Mouse (Mus musculus): ENCODE measurements around the gene Gm28308.

Gm28308 gene

DNA sequence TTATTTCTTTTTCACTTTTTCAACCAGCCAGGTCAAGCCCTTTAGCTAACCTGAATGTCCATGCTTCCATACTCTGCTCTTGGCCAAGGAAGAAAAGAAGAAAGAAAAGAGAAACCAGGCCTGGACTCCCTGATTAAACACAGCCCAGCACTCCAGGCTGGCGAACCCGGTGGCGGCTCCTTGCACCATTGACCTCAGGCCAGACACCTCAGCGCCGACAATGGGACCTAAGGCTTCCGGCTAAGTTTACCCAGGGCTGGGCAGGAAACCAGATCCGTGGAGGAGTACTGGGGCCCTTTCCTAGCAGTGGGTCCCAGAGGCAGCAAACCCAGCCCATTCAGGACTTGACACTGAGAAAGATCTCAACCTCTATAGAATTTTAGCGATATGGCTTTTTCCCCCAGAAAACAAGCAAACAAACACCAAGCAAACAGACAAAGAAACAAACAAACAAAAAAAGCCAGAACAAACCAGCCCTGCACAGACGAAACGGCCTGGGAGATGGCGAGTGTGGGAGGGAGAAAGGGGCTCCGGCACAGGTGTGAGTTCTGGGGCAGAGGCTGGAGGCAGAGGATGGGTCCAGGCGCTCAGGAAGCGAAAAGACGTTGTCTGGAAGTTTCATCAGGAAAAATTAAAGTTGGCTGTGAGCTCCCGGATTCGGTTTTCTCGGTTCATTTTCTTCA is 18.9 kb upstream of the Gm28308 start:
- DNase-seq (ENCODE audit: low spot score) = no peak

DNA sequence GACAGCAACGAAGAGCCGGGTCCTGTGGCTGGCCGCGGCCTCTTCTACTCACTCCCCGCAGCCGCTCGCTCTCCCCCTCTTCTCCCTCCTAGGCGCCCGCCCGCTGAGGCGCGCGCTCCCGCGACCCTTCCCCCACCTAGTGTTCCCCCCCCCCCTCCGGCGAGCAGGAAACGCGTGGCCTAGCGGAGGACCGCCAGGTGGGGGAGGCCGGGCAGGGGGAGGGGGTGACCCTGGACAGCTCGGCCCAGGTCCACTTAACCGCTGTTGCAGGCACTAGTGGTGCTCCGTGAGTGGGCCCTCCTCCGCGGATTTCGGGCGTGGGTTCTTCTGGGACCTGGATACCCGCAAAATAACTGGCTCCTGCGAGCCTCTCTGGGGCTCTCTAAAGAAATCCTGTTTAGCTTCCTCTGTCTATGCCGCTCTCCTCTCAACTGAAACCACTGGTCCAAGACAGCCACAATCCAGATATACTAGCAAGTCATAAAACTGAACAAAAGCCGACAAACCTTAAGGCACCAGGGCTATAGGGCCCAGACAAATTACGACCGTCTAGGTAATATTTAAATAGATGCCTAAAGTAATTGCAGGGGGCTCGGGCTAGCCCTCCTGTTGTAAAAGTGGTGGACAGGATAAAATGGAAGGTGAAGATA is 17.5 kb upstream of the Gm28308 start, which contains the start of gene Hoxa9:
Gene Hoxa9, minus strand, starts transcription at position 574 of the 650 bp plus-strand sequence.
- no peak for DNase-seq (ENCODE audit: low spot score)

DNA sequence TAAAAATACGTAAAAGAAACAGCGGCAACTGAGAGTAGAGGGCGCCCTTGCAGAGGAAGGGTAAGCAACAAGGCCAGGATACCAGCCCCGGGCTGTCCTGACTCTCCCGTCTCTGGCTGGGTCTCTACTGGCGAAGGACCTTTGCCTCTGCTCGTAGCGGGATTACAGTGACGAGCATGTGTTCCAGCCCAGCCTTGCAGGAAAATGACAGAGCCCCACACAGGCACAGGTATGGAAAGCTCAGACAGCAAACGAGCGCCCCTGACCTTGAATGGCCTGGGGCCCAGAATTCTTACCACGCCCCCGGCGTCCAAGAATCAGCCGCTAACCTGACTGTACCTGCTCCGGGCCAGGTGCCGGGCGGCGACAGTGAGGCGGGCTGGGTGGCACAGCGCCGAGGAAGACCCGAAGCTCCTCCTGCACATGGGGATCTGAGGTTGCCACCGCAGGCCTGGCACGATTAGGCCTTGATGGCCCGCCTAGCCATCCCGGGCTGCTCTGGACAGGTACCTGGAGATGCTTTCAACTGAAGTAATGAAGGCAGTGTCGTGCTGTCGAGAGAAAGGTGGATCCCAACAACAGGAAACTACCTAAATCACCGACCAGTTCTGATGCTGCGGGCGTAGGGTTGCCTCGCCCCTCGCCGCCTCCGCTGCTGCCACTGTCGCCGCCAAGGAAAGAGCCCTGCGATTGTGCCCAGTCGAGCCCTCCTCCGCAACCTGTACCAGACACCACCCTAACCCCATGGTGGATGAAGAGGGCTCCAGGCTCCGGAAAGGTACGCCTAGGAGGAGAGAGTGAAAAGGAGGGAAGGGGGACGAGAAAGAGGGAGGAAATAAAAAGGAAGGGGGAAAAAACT is 16.6 kb upstream of the Gm28308 start:
- no peak for DNase-seq (ENCODE audit: low spot score)

DNA sequence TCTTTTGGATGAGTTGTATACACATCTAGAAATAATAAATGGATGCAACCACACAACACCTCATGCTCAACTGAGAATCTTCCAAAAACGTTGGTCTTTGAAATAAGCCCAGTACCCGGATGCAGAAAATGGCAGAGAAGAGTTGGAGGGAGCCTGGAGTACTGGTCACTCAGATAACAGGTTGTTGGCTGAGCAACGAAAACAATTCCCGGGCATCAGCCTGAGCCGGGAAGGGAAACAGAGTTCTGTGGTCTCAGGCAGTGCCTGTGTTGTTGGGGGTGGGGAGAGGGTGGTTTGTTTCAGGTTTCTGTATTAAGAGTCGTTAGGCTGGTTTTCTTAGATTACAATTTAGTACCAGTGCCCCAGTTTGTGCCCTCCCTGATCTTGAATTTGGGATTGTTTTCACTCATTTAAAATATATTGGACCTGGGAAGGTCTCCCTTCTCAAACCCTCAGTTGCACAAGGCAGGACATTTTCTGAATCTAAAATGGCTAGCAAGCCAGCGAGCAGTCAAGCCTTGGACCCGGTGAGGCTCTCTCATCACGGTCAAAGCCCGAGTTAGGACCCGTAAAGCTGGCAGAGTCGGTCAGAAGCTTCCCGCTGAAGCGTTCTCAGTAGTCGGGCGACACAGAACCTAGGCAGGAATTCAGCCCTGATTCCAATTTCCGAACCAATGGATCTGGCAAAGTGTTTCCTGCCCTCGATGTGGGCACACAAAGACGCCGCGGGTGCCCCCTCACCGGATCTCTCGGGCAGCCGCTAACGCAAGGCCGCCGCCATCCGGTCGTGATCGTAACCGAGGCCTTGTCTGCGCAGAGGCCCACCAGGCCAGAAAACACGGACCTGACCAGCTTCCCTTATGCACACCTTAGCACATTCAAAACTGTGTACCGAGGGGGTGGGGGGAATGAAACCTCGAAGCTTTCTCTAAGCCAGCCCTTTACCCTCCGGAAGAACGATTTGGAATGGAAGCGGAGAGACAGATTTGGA is 15.6 kb upstream of the Gm28308 start:
- DNase-seq (ENCODE audit: low spot score) = no peak

DNA sequence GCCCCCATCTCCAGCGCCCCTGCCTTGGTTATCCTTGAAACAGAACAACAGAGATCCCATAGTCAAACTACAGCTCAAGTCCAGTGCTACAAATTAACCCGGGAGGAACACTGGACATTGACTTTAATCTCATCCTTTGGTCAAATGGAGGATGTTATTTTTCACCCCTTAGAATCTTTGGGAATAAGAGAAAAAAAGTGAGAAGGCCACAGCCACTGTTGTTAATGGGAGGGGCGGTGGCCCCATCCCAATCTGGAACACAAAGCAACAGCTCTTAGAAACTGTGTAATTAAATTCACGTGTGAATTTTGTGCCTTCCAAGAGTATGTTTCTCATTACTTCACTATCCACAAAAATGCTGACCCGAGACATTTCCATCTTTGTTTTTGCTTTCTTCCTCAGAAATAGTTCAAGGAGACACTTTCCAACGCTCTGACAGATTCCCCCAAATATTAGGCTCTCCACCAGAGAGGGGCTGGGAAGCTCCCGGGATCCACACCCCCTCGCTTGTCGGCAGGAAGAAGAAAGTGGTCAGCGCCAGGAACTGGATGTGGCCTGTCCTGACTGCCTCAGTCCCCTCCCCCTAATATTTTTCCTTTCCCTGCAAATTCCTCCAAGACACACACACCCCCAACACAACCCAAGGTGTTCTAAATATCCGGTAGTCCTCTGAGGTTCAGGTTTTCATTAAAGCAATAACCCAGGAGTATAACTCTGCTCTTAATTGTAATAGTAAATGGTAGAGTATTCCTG is 14.5 kb upstream of the Gm28308 start:
- DNase-seq (ENCODE audit: low spot score) = no peak

DNA sequence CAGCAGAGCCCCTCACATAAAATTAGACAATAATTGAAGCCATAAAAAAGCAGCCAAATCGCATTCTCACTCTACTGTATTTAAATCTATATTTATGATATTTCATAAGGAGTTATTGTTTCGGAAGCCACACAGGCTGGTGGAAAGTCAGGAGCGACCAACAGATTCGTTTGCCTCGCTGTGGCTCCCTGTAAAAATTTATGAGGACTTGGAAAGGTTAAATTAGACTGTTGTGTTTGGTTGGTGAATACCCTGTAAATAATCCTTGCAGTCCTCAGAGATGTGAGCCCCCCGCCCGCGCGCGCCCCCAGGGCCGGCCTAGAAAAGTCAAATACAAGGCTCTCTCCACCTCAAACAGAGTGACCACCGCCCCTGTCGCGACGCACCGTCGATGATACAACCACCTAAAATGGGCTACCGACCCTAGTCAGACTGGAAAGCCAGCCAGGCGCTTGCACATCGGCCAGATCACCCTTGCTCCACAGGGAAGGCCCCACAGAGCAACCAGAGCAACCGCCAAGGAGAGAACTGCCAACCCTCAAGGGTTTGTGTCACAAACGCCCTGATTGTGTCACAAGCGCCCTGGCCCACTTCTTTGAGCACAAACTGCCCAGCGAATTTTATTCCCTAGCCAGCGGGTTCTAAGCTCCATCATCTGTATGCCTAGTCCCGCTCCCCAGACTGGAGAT is 13.6 kb upstream of the Gm28308 start:
- DNase-seq (ENCODE audit: low spot score) = no peak

DNA sequence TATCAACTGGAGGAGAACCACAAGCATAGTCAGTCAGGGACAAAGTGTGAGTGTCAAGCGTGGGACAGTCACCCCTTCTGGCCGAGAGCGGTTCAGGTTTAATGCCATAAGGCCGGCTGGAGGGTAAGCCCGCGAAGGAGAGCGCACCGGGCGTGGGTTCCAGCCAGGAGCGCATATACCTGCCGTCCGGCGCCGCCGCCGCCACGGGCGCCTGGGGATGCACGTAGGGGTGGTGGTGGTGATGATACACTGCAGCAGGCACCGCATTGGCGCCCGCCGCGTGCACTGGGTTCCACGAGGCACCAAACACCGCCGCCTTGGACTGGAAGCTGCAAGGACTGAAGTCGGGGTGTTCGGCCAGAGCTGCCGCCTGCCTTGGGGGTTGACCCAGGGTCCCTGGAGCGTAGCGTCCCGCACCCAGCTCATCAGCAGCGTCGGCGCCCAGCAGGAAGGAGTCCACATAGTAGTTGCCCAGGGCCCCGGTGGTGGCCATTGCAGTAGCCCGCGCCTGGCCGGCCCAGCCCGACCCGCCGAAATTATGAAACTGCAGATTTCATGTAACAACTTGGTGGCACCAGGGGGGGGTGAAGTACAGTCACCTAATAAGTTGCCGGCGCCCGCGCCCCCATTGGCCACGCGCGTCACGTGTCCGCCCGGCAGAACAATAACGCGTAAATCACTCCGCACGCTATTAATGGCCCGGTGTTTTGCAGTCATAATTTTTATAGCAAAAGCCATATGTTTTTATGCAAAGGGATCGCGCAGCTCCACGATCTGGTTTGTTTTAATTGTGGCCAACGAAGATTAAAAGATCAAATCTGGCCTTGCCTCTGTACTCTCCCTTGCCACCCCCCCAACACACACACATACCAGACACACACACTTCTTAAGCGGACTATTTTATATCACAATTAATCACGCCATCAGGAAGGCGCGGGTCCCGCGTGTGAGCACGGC is 12.8 kb upstream of the Gm28308 start:
- no peak for DNase-seq (ENCODE audit: low spot score)

DNA sequence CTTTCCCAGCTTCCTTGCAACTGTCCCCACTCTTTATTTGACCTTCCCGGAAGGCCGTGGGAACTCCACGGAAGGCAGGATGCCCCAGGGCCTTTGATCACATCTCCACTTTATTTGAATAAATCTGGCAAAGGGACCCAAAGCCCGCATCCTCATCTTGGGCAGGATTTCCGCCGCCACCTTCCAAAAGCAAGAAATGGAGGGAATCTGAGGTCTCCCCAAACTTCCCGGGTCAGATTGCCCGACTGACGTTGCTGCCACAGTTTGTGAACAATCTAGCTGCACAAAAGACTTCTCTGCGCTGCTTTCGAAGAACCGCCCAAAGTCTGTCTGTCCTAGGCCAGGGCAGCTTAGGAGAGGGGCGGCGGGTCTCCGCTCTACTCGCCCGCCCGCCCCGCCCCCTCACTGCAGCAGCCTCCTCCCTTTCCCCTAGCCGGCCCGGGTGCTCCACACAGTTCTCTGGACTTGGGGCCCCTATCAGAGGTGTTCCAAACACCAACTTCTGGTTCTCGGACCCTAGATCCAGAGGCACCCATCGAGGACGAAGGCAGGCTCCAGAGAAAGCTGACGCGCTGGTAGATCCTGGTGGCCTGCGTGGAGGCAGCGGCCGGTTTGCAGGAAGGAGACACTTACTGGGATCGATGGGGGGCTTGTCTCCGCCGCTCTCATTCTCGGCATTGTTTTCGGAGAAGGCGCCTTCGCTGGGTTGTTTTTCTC is 11.9 kb upstream of the Gm28308 start:
- DNase-seq (ENCODE audit: low spot score) = no peak

DNA sequence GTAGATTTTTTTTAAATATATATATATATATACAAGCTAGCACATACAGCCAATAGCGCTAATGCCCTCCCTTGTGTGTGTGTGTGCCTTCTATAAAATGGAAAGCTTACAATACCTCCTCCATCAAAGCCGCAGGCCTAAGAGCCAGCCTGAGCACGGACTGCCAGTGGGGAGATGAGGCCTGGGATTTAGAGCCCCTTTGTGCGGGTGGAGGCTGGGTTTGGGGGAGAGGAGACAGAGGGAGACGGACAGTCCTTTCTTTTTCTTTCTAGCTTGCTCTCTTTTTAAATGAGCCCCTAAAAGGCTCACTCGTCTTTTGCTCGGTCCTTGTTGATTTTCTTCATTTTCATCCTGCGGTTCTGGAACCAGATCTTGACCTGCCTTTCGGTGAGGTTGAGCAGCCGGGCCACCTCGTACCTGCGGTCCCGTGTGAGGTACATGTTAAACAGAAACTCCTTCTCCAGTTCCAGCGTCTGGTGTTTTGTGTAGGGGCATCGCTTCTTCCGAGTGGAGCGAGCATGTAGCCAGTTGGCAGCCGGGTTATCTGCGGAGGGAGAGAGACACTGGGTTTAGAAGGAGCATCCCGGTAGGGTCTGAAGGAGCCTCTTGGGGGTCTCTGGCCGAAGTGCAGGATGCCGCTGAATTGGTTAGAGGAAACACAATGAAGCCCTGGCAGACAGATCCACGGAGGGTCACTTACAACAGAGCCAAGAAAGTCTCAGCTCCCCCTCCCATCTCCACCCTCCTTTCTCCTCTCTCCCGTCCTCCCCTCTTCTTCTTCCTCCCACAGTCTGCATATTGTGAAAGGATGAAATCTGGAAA is 11.0 kb upstream of the Gm28308 start:
- no peak for DNase-seq (ENCODE audit: low spot score)

DNA sequence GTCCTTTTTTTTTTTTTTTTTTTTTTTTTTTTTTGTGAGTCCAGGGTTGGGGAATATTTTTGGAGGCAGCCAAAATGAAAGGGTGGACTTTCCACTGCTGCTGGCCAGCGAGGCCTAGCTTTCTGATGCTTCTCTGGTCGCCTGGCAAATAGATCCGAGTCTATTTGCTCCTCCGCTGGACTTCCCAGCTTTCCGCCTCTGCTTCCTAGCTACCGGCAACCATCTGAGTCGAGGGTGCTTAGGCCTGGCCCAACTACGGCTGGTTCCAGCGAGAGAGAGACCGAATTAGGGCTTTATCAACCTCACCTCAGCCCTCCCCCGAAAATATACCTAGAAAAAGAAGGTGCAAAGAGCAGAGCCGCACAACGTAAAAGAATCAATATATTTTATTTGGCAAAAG is 9.6 kb upstream of the Gm28308 start:
- no peak for DNase-seq (ENCODE audit: low spot score)

DNA sequence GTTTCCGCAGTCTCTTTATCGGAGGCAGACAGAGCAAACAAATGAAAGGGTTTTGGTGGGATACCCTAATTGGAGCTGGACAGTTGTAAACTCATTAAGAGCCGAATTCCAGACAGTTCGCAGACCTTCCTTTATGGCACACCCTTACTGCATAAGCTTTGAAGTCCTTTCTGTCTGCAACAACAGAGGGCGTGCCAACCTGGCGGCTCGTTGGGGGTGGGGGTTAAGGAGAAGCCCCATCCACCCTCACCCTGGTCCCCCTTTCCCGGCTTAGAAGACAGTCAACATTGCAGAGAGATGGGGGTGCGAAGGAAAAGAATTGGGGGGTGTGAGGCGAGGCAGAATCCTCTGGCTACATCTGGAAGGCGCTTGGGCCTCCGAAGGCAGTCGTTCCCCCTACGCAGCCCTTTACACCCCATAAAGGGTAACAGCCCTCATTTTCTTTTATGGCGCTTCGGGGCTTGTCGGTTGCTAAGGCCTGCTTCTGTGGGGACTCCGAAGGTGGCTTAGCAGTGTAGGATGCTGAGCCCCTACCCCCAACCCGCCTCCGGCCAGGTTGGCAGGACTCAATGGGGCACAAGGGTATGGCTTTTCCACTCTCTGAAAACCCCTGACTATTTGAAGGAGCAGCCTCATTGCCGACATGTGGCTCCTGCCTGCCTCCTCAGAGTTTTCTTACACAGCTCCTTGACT is 9.0 kb upstream of the Gm28308 start:
- no peak for DNase-seq (ENCODE audit: low spot score)

DNA sequence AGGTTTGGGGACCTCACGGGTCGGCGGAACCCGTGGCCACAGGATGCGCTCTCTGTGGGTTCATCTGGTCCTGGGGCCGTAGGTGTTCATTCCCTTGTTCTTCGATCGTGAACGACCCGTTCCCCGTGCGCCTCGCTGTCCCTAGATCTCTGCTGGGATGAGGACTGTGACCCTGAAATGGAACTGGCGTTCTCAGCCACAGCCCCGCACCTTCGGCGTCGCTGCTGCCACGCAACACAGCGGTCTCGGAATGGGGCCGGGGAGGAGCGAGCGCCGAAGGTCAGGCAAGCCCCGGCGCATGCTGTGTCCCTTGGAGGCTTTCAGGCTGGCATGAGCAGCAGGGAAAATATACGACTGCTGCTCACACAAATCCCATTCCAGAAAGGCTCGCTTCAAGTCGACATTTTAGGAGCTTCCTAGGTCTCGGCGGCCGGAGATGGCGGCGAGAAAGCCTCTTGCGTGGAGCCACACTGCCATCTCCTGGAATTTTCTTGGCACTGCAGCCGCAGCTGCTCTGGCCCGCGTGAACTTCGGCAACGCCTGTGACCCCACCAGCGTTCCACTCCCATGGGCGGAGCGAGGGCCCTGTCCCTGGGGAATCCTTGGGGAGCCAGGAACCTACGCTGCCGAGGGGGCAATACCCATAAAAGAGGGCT is 8.3 kb upstream of the Gm28308 start, which contains the start of gene Hoxa7:
Gene Hoxa7, minus strand, starts transcription at position 518 of the 656 bp plus-strand sequence.
- peak; percentile 94 for DNase-seq (ENCODE audit: low spot score)

DNA sequence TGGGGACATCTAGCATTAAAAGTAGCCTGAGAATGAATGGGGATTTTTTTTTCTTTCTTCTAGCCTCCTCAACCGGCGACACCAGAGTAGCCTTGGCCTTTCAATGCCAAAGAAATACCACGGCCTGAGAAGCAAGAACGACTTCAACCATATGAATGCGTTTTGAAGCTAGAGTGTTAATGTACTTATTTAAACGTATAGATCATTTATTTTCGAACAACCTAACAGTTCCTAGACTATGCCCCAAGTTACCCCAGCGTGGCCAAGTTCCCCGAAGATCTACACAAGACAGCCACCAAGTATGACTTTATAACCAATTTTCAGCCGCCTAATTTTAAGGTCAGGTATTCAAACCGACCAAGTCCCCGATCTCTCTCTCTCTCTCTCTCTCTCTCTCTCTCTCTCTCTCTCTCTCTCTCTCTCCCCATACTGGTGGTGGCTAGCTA is 7.7 kb upstream of the Gm28308 start:
- DNase-seq (ENCODE audit: low spot score) = no peak

DNA sequence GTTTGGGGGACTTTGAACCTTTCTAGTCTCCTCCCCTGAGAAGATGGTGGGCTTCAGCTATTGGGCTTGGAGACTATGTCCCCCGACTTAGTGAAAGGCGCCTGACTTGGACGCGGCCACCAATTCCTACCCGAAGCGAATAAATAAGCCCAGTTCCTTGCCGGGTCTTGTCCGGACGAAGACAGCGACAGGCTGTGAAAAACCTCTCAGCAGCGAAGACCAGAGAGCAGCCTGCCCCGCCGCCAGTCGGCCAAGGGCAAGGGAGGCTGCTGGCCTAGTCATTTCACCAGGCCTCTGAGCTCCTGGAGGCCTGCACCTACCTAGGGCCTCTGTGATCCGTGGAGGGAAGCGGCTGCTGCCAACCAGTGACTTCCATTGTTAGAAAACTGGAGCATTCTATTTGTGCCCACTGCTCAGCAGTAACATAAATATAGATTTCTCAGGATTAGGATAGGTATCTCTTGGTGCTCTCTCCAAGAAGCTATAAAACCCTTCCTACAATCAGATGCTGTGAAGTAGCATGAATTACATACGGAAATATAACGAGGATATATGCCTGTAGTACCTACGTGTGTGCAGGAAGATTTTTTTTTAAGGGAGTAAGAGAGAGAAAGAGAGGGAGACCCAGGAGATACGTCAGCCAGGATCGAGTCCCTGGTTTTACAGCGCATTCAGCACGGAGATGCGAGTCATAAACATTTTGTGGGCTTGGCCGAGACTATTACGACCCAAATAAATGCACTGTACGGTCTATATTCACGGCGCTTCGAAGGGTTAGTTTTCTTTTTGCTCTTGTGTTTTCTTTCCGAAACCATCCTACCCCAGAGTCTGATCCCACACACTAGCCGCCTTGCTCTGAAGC is 7.1 kb upstream of the Gm28308 start:
- no peak for DNase-seq (ENCODE audit: low spot score)

DNA sequence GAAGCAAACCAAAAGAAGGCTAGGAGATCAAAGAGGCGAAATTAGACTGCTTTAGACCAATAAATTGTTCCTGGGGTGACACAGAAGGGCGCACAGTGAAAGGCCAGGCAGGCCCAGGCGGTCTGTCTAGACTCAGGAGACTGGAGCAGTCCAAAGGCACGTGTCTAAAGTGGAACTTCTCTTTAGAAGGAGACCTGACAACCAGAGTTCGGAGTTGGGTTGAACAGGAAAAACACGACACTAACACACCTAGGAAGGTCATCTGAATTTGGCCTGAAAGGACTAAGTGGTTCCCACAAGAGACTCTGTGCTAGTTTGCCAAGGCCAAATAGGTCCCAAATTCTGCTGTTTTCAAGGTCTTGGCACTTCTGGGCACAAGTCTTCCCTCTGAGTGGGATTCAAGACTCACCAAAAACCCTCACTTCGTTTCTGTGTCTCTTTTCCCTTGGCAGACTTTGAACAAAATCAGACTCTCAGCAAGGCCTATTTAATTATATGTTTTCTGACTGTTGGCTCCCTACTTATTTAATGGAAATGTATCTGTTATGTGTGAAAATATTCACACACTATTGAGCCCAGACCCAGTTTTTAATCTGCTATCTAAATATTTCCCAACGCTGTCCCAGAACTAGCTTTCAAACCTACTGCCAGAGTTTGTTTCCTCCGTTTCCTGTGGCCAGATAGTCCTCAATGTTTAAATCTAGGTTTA is 6.2 kb upstream of the Gm28308 start:
- DNase-seq (ENCODE audit: low spot score) = no peak

Measured in ovary, postnatal 10 days (tissue).